Mouse (Mus musculus) MEL (cell line): ENCODE measurements around the gene Hsdl1. TPM values are rescaled to one million over a fixed set of nuclear protein-coding genes. Genes with fewer than 3 reads are reported as not detected.

Experiments
- polyA plus RNA-seq, 2 experiments: library from polyadenylated mRNA; stranded (reverse) in 1 of 2; unstranded in 1 of 2; fragments of >175 nt in 1 of 2; fragments of >200 nt in 1 of 2; gene quantifications; 2 replicates each; pipeline versions ENCODE4 v1.2.1 to v1.2.4; 2012; ENCODE audit warnings: low replicate concordance in 2 of 2, low read depth in 1 of 2; ENCODE audit not compliant: insufficient read length in 2 of 2, insufficient read depth in 1 of 2, missing spikeins in 1 of 2
- total RNA-seq: library from RNA; depleted of rRNA; stranded (reverse); fragments of 300-350 nt; gene quantifications from 2 replicates; pipeline ENCODE4 v1.2.3, GENCODE M21; 2012; rRNA removed

The Hsdl1 gene
- total and polyA plus RNA-seq, 3 experiments, result 29.4 to 46.3 (median 37.1) TPM

Other genes starting within 250 kb of the Hsdl1 start
- gene Hsbp1, start 230.7 kb downstream of the Hsdl1 start, total RNA-seq, result 91.8 and 109 TPM in 2 replicates
- 100 to 1,000 TPM in 1 of 2 experiments, not detected in 1; 128 TPM for gene Hsbp1, start 230.7 kb downstream of the Hsdl1 start, polyA plus RNA-seq
- 5.8 and 7.2 TPM in 2 replicates for gene Mlycd, start 180.3 kb downstream of the Hsdl1 start, total RNA-seq
- gene Mlycd, start 180.3 kb downstream of the Hsdl1 start, polyA plus RNA-seq, result 10 to 100 TPM in 1 of 2 experiments, not detected in 1; 13.2 TPM
- gene Osgin1, start 141.1 kb downstream of the Hsdl1 start, total RNA-seq, result 0.08 TPM in 1 of 2 replicates, not detected in the other
- gene Osgin1, start 141.1 kb downstream of the Hsdl1 start, polyA plus RNA-seq, result under 1 TPM in 1 of 2 experiments, not detected in 1; 0.84 TPM
- not detected in 2 replicates for gene Necab2, start 128.5 kb downstream of the Hsdl1 start, total RNA-seq
- under 1 TPM in 1 of 2 experiments, not detected in 1; 0.06 TPM for gene Necab2, start 128.5 kb downstream of the Hsdl1 start, polyA plus RNA-seq
- not detected in 2 replicates for gene Slc38a8, start 73.5 kb downstream of the Hsdl1 start, total RNA-seq
- gene Slc38a8, start 73.5 kb downstream of the Hsdl1 start, polyA plus RNA-seq, result not detected
- gene Mbtps1, start 16.4 kb downstream of the Hsdl1 start, total RNA-seq, result 32.7 and 33.1 TPM in 2 replicates
- gene Mbtps1, start 16.4 kb downstream of the Hsdl1 start, polyA plus RNA-seq, result 10 to 100 TPM in 1 of 2 experiments, not detected in 1; 59.9 TPM
- 0.36 and 0.54 TPM in 2 replicates for gene Dnaaf1, start 52 bp upstream of the Hsdl1 start, total RNA-seq
- under 1 TPM in 1 of 2 experiments, not detected in 1; 0.19 TPM for gene Dnaaf1, start 52 bp upstream of the Hsdl1 start, polyA plus RNA-seq
- 21.2 and 28.8 TPM in 2 replicates for gene Taf1c, start 30.0 kb upstream of the Hsdl1 start, total RNA-seq
- 10 to 100 TPM in 1 of 2 experiments, not detected in 1; 32.0 TPM for gene Taf1c, start 30.0 kb upstream of the Hsdl1 start, polyA plus RNA-seq
- not detected in 2 replicates for gene Adad2, start 37.6 kb upstream of the Hsdl1 start, total RNA-seq
- not detected for gene Adad2, start 37.6 kb upstream of the Hsdl1 start, polyA plus RNA-seq
- not detected in 2 replicates for gene Kcng4, start 60.5 kb upstream of the Hsdl1 start, total RNA-seq
- gene Kcng4, start 60.5 kb upstream of the Hsdl1 start, polyA plus RNA-seq, result not detected
- not detected in 2 replicates for gene Wfdc1, start 91.2 kb upstream of the Hsdl1 start, total RNA-seq
- gene Wfdc1, start 91.2 kb upstream of the Hsdl1 start, polyA plus RNA-seq, result not detected
- 0.27 and 0.33 TPM in 2 replicates for gene Atp2c2, start 124.8 kb upstream of the Hsdl1 start, total RNA-seq
- under 1 TPM in 1 of 2 experiments, not detected in 1; 0.58 TPM for gene Atp2c2, start 124.8 kb upstream of the Hsdl1 start, polyA plus RNA-seq
- 13.4 and 16.4 TPM in 2 replicates for gene Tldc1, start 203.2 kb upstream of the Hsdl1 start, total RNA-seq
- gene Tldc1, start 203.2 kb upstream of the Hsdl1 start, polyA plus RNA-seq, result 10 to 100 TPM in 1 of 2 experiments, not detected in 1; 16.1 TPM